Mouse (Mus musculus) megakaryocyte-erythroid progenitor cell, adult 5-6 weeks (primary cell): ENCODE measurements around the gene Dhx33. TPM values are rescaled to one million over a fixed set of nuclear protein-coding genes. Genes with fewer than 3 reads are reported as not detected.

Experiments
- ATAC-seq: replicated peaks from 2 replicates; pipeline ENCODE4 v1.8.0; 2016; ENCODE audit warnings: mild to moderate bottlenecking, inconsistent platforms; ENCODE audit not compliant: severe bottlenecking, poor library complexity, low FRiP score, low TSS enrichment
- total RNA-seq, 2 experiments: library from RNA; stranded (forward) in 1 of 2; stranded (reverse) in 1 of 2; fragments of 200-1000, 215-1000 nt in 1 of 2; fragments of >200 nt in 1 of 2; fragmentation: Nextera tagmentation in 1 of 2; gene quantifications; 2 replicates each; pipeline ENCODE4 v1.2.3; 2014 to 2017

The Dhx33 gene
- total RNA-seq (2014; fragmentation: Nextera tagmentation) (34.9 and 44.1 TPM in 2 replicates), total RNA-seq (2017) (54.4 and 55.9 TPM in 2 replicates)

DNA sequence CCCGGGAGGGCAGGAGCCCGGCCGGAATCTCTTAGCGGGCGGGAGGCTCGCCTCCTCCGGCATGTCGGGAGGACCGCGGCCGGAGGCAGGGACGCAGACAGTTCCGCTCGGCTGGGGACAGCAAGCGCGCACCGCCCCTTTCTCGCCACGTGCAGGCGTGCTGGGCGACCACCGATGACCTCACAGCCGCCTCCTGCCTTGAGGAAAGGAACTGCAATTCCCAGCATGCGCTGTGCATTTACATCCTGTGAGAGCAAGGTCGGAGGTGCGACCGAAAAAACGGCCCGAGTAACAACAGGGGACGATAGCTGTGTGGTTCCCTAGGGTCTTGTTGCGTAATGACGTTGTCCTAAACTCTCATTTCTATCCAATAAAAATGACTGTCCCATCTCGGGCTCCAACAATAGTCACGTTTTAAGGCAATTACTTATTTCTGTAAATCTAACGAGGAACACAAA, at the start of gene Dhx33:
Gene Dhx33 (minus strand): TSS at position 122 of the 458 bp plus-strand sequence.
- peak; percentile 97 for ATAC-seq

DNA sequence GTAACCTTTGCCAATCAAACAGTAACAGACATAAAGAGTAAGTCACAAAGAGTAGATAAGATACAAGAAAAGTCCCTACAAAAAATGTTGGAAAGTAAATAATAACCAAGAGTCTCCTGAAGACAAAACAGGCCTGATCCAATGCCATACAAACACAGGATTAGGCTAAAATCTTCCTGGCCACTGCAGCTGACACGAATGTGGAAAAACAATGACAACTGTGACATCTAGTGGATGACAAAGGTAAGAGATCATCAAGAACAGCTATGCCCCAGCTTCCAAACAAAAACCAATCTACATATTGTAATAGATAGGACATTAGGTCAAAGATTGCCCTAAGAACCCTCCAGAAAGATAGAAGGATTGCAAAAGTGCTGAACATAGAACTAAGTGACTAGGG, 48.3 kb upstream of the Dhx33 start:
- ATAC-seq: no peak

DNA sequence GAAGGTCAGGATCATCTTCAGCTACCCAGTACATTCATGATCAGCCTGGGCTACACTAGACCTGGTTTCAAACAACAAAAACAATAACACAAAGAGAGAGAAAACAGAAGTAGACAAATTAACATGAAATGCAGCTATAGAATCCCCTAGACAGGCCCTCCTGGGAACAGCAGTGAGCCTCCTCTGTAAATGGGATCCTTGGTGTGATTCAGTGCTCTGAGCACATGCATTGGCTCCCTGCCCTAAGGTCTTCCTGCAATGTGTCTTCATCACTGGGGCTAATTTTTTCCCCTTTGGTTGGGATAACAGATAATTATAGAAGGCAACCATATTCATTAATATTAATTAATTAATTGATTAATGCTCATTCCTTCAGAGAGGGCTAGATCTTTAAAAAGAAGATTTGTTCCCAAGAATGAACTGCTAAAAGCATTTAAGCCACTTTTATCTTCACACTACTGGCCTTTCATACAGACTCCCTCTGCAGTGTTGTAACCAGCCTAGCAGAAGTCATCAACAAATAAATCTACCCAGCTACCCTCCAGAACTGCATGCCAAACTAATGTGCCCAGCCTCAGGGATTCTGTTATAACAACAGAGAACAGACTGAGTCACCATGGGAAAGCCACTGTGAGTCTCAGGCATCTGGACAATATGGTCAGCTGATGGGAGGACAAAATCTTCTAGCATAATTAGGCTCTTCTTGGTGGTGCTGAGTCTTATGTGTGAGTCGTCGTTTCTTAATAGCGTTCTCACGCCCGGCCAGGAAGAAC, 35.5 kb upstream of the Dhx33 start:
- no peak for ATAC-seq

DNA sequence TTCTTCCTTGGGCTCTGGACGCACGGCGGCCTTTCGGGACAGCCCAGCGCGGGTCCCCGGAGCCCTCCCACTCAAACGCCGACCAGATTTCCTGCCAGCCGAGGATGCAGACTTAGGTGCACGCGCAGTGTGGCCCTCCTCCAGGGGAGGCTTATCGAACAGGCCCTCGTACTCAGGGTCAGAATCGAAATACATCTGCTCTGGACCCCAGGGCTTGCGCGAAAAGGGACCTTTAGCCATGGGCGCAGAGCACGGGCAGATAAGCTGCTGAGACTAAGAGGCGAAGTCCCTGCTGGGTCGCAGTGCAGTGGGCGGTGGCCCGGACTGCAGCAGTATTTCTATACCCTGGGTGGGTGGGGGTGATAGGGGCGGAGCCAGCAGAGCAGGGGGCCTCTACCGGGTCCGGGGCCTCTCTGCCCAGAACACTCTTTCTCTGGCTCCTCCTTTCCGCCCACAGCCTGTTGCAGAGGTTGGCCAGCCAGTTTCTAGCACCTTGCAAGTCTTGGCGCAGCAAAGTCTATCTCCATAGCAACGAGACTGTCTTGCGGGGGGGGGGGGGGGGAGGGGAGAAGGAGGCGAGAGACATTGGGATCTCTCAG, 29.0 kb upstream of the Dhx33 start, which contains the start of gene 6330403K07Rik:
Gene 6330403K07Rik (minus strand): TSS at position 351 of the 599 bp plus-strand sequence.
- ATAC-seq: 0 out of 2 replicates have a peak, but pooled peaks have one; percentile 35

DNA sequence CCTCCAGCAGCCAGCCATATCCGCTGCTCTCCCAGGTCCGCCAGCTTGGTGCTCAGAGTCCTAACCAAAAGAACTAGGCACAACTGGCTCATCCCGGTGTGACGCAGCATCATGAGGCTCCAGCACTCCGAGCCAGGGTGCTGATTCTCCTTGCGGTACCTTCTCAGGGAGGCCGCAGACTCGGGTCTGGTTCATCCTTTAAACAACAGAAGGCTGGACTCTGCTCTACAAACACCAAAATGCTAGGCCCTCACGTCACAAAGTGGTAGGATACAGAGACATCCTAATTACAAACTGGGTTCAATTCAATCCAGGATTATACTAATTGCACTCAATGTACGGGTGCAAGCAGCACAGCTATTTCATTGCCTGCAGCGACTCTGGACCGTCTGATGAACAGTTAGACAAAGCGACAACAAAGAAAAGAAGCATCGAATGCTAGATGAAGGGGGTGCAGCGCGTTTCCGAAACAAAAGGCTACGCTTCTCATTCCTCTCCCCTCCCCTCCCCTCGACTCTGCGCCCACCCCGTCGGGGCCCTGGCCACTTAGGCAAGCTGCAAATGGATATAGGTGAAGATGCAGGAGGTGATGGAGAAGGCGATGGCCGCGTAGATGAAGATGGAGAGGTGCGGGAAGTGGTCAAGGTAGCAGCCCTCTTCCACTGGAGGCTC, 28.4 kb upstream of the Dhx33 start:
- ATAC-seq: no peak

DNA sequence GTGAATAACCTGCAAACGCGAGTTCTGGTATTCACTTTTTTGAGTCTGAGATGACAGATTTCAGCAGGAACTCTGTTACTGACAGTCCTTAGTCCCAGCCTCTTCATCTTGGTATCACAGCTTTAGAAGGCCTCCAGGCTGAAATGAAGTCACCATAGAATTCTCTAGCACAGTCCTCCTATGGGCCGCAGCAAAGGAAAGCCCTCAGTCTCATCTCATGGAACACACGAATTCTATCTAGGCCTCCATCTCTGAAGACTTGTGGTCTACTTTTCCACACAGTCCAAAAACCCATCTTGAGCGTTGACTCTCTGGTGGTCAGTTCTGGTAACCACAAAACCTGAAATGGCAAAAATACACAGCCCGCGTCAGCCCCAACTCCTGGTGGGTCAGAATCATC, 27.8 kb upstream of the Dhx33 start:
- ATAC-seq: no peak

DNA sequence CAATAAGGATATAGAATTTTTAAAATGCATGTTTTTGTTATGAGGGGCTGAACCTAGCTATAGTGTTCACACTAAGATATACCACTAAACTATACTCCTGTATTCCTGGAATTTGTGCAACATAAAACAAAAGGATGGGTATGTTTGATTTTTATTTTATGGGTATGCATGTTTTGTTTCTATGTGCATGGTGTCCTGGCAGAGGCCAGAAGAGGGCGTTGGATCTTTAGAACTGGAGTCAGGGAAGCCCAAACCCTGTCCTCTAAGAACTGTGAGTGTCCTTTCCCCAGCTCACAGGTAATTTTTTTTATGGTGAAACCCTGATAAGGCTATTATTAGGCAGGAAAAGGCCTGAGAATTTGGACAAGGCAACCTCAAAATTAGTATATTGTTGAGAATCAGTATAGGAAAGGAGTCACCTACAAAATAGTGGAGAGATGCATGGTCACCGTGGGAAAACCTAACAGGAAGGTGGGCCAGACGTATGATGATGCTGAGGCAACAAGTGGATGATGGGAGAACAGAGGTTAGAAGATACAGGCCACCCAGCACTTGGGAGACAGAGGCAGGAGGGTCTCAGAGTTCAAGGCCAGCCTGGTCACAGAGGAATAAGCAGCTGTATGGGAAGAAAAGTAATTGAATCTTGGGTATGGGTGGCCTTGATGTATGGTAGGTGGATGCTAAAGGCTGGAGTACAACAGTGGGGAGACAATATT, 25.3 kb upstream of the Dhx33 start:
- ATAC-seq: no peak

DNA sequence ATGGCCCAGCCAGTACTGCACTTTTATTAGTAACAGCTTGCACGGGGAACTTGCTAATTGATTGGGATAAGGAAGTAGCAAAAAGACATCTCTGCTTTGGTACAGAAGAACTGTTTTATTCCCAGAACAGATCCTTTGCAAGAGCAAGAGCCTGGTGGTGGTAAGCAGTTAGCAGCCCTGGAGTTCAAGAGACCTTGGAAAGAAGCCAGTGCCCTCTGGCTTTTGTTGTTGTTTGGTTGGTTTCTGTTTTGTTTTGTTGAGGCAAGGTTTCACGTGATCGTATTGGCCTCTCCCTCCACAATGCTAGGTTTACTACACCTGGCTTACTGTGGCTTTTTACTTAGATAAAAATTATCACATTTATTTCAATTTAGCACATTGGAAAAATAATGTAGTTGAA, 24.0 kb upstream of the Dhx33 start:
- no peak for ATAC-seq

DNA sequence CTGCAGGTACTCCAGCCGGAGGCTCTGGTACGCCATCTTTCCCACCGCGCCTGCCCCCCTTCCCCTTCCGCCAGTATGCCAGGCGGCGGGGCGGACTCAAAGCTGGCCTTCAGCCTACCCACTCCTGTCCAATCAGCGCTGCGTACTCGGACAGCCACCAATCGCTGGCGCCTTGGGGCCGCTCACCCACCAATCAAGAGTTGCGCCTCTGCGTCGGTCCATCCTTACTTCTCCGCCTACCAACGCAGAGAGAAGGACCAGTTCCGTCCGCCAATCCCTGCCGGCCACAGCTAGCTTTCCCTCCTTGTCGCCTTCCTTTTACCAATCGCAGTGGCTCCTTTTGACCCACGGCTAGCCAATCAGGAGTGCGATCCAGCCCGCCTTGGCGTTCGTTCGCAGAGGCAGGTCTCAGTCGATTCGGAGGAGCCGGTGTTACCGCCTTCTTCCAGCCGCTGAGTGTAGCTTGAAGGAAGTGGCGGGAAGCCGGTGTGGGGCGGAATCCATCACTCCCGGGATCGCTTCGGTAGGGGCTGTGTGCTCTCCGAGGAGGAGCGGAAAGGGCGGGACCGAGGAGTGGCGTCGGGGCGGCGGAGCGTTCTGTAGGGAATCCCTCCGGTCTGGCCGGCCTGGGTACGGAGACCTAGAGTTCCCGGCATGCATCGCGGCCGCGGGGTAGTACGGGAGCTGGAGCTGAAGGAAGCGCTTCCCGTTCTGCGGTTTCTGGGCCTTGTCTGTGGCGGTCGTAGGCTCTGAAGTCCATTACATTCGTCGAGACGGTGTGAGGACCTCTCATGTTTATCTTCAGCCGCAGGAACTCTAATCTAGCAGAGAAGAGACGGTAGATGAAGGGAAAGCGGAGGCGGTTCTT, 15.2 kb upstream of the Dhx33 start, which contains the start of the genes Mis12 and Derl2:
Gene Mis12 (plus strand): TSS at position 411 of the 868 bp plus-strand sequence.
Gene Derl2 (minus strand): TSS at position 641 of the 868 bp plus-strand sequence.
- peak; percentile 98 for ATAC-seq

DNA sequence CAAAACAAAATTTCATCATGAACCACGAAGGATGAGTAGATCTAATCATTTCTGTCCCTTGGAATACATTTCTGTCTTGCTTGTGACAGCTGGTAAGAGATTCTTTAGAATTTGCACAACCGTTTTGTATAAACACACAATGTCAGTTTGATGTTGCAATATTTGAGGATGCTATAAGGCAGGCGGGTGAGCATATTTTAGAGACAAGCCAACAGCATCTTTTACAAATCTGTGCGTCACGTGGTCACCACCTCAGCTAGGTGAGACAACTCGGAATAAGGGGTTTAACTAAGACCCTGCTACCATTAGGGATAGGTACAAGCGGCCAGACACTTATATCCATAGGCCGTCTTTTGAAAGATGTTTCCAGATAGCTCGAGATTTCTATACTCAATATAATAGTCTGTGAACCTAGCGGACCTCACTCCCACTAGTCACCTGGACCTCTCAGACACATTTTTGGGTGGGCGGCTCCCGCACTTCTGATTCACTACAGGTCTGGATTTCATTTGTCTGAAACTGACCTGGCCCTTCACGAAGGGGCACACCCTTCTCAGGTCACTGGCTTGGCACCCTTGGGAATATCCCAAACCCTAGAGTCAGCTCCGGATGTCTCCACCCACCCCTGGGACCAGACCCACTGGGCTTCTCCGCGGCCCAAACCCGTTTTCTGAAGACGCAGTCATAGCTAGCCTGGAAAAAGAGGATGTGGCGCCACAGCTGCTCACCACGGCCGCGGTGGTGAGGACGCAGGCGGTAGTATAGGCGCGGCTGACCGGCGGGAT, 14.4 kb upstream of the Dhx33 start:
- ATAC-seq: no peak

DNA sequence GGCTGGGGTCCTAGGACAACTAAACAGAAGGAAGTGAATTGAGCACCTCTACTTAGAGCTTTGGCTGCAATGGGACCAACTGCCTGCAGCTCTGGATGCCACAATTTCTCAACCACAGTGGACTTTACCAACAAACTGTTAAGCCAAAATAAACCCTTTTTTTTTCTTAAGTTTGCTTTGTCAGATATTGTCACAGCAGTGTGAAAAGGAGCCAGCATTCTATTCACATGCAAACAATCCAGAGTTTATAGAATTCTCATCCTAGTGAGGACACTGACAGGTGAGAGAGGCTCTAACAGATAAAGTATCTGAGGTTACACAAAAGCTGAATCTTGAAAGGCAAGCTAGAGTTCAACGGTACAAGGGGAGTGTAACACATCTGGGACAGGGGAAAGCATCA, 12.8 kb upstream of the Dhx33 start:
- ATAC-seq: no peak

DNA sequence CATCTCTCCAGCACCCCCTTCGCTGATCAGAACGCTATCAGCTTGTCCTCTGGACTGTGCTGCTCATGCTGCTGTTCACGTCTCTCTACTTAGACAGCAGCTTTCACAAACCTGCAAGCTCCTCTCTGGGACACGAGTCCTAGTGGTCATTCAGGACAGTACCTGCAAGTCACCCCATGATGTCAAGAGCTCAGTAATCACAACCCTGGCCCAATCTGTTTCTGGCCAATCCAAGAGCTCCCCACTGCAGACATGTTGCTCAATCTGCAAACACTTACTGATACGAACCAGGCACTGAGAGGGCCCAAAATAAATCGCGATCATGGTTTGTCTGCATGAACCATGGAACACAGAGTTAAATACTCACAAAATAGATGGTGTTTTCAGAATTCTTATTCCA, 8.5 kb upstream of the Dhx33 start:
- no peak for ATAC-seq

DNA sequence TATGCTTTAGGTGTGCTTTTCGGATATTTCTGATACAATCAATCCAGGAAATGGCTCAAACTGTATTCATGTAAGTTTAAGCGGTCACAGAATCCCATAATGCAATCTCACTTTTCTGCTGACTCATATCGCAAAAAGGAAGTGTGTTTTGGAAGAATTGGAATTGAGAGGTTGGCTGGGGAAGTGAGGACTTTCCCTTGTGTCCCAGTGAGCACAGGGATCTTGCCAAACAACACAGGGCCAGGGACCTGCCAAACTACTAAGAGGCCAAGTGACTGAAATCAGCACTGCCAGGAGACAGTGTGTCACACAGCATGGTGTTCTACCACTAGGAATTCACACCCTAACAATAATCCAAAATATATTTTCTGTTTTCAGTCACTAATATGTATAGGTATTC, 4.1 kb upstream of the Dhx33 start:
- ATAC-seq: no peak

DNA sequence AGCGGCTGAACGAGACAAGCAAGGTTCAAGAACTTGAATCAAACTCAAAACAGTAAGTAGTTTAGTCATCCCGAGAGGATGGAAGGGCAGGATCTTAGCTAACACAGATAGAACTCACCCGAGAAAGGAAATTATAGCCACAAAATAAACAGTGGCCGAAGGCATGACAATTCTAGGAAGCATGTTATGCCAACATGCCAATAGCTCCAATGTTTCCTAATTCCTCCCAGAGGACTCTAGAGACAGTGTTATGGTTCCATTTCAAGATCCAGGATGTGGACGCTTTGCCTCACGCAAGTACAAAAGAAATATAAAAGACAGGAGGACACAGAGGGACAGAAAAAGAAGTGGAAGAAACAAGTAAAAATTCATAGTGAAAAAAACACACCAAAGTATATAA, 3.6 kb upstream of the Dhx33 start:
- no peak for ATAC-seq

DNA sequence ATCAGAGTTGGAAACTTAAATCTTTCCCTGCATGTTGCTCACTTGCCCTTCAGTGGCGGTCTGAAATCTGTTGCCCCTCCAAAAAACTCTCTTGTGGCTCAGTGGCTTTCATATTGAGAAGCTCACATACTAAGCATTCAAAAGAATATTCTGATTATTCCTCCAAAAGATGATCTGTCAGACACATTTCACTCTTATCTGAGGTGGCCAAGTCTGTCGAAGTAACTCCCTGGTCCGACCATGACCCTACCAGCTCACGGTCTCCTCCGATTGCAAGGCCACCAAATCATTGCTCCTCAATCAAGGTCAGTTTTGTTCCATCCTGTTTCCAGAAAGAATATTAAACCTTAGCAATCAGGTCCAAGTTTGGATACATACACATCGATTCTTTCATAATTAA, 2.8 kb upstream of the Dhx33 start:
- no peak for ATAC-seq

DNA sequence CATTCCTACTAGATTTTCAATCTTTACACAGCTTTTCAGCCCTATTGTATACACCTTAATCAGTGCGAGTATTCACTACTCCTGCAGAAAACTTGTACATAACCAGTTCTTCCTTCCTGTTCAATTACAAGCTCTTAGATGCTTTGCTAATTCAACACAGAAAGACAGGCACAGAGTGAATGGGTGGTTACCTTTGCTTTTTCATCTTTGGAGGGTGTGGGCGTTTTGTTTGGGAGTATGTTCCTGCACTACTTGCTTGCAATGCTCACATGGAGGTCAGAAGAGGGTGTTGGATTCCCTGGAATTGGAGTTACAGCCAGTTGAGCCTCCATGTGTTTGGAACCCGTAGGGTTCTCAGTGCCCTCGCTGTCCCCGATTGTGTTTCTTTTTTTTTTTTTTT, 809 bp upstream of the Dhx33 start:
- ATAC-seq: no peak

DNA sequence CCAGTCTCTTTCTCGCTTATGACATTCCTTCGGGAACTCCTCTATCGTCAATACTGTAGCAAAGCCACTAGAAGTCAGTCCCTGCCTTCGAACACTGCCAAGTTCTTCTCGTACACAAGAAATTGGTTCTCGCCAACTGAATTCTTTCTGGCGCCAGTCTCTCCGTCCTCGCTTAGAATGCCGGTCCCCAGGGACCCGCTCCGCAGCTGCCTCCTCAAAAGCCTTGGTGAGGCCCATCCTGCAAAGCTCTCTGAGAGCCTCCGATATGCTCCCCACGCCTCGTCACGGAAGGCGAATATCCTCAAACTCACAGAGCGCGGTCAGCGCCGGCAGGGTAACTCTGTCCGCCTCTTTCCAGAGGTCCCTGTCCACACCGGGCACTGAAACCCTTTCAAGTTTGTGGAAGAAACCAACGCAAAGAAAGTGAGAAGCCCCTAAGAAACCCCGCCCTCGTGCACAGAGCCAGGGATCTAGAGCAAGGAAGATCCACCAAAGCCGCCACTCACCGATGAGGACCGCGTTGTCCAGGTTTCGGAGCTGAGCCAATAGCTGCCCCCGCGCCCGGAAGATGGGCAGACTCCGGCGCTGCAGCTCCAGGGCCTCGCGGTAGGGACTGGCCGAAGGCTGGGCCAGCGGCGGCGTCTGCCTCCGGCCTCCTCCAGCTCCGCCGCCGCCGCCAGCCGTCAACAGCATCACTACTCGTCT, 474 bp downstream of the Dhx33 start:
- peak; percentile 50 for ATAC-seq
